ENCODE assay signal across 8 mouse cellular contexts in genomic region chr1:171346095-171346450, GRCm38 (mm10). TPM values are rescaled to one million over a fixed set of nuclear protein-coding genes. Genes with fewer than 3 reads are reported as not detected.
A peak's percentile ranks its signal among the peaks of the same experiment; 100 is the strongest.
DNase-seq lines count a peak whose midpoint lies in the region; ATAC-seq and TF ChIP-seq lines count a peak whose summit lies in the region.

No protein-coding gene starts in this region.

- H3K9ac ChIP-seq in neural tube, embryonic 11.5 days (ENCODE audit: low read length): peak overlapping the region; percentile 76
- H3K9ac ChIP-seq in embryonic facial prominence, embryonic 13.5 days: peak overlapping the region; percentile 89
- peak overlapping the region; percentile 79 for H3K9ac ChIP-seq in intestine, postnatal 0 days (ENCODE audit: low read depth, low read length)
- peak overlapping the region; percentile 86 for H3K9ac ChIP-seq in midbrain, postnatal 0 days (replicated peaks; ENCODE audit: low read length, poor library complexity, severe bottlenecking)

- no peaks in the 10 kb centered on the region for H3K27me3 ChIP-seq in neural tube, embryonic 11.5 days (ENCODE audit: control insufficient read depth, insufficient read depth, low read length)
- H3K27me3 ChIP-seq in embryonic facial prominence, embryonic 13.5 days: no peaks in the 10 kb centered on the region
- no peaks in the 10 kb centered on the region for H3K27me3 ChIP-seq in intestine, postnatal 0 days (replicated peaks; ENCODE audit: control insufficient read depth, insufficient read depth, low read length)
- H3K27me3 ChIP-seq in midbrain, postnatal 0 days (ENCODE audit: insufficient read depth, low read length): no peaks in the 10 kb centered on the region

- WGBS in neural tube, embryonic 11.5 days: 3% methylated on average over 14 of the region's 14 CpGs
- 2% methylated on average over 14 of the region's 14 CpGs for WGBS in embryonic facial prominence, embryonic 13.5 days
- WGBS in intestine, postnatal 0 days: under 1% methylated on average over 14 of the region's 14 CpGs
- 2% methylated on average over 14 of the region's 14 CpGs for WGBS in midbrain, postnatal 0 days

- intact Hi-C loops in gastrocnemius, postnatal 14 days (cut with DNase I; ENCODE audit: low total_unique reads): no loop called here

- no peaks in the 10 kb centered on the region for H3K9me3 ChIP-seq in neural tube, embryonic 11.5 days (ENCODE audit: control insufficient read depth, low read length)
- 0 out of 2 replicates have a peak, but pooled peaks cover 6% of the 10 kb centered on the region for H3K9me3 ChIP-seq in embryonic facial prominence, embryonic 13.5 days
- no peaks in the 10 kb centered on the region for H3K9me3 ChIP-seq in intestine, postnatal 0 days (ENCODE audit: control insufficient read depth)
- peaks cover 7% of the 10 kb centered on the region; the same call in 1 of the 2 replicates for H3K9me3 ChIP-seq in midbrain, postnatal 0 days (ENCODE audit: low read length)

- TF ChIP-seq CTCF in intestine, postnatal 0 days (IDR thresholded peaks at IDR 0.05; ENCODE audit: low read depth): no peak
- no peak for TF ChIP-seq CTCF in midbrain, postnatal 0 days (IDR thresholded peaks at IDR 0.05)

- DNase-seq in neural tube, embryonic 11.5 days (ENCODE audit: low spot score): no peak
- DNase-seq in neural tube, embryonic 10.5 days (ENCODE audit: extremely low spot score, low spot score): no peak
- no peak for DNase-seq in midbrain, postnatal 0 days (ENCODE audit: low spot score)
- DNase-seq in gastrocnemius, postnatal 14 days: no peak
- no peak for DNase-seq in spleen, postnatal 36 days (ENCODE audit: low spot score in 2 of 2)
- DNase-seq in cerebellum, adult 9-11 months: no peak

- ATAC-seq in neural tube, embryonic 11.5 days (ENCODE audit: insufficient read depth, low FRiP score, low TSS enrichment): 0 out of 2 replicates have a peak, but pooled peaks have one; percentile 2
- no peak for ATAC-seq in embryonic facial prominence, embryonic 13.5 days (ENCODE audit: insufficient number of reproducible peaks, insufficient read depth, low FRiP score, low TSS enrichment, low read depth)
- ATAC-seq in intestine, postnatal 0 days: no peak
- ATAC-seq in midbrain, postnatal 0 days (ENCODE audit: low FRiP score): peak; percentile 45; the same call in 1 of the 2 replicates

- peak overlapping the region; percentile 73 for H3K4me3 ChIP-seq in neural tube, embryonic 11.5 days (ENCODE audit: low read depth, low read length)
- H3K4me3 ChIP-seq in embryonic facial prominence, embryonic 13.5 days: peak overlapping the region; percentile 92
- H3K4me3 ChIP-seq in intestine, postnatal 0 days (ENCODE audit: low read depth, low read length): peak overlapping the region; percentile 98
- peak overlapping the region; percentile 89 for H3K4me3 ChIP-seq in midbrain, postnatal 0 days (ENCODE audit: low read depth, low read length)

- peak overlapping the region; percentile 79 for H3K4me2 ChIP-seq in neural tube, embryonic 11.5 days (ENCODE audit: low read depth)
- peak overlapping the region; percentile 86 for H3K4me2 ChIP-seq in embryonic facial prominence, embryonic 13.5 days
- peak overlapping the region; percentile 90 for H3K4me2 ChIP-seq in intestine, postnatal 0 days (replicated peaks; ENCODE audit: low read depth)
- H3K4me2 ChIP-seq in midbrain, postnatal 0 days (ENCODE audit: low read depth, low read length, poor library complexity, severe bottlenecking): peak overlapping the region; percentile 83

- H3K36me3 ChIP-seq in neural tube, embryonic 11.5 days (ENCODE audit: control insufficient read depth, insufficient read depth, low read length): peaks cover 3% of the 10 kb centered on the region; the same call in 1 of the 2 replicates
- H3K36me3 ChIP-seq in embryonic facial prominence, embryonic 13.5 days: peaks cover 27% of the 10 kb centered on the region
- peaks cover 16% of the 10 kb centered on the region for H3K36me3 ChIP-seq in intestine, postnatal 0 days (ENCODE audit: control insufficient read depth, insufficient read depth)
- peaks cover 18% of the 10 kb centered on the region for H3K36me3 ChIP-seq in midbrain, postnatal 0 days (ENCODE audit: insufficient read depth, low read length)

- peaks cover 6% of the 10 kb centered on the region; the same call in 1 of the 2 replicates for H3K4me1 ChIP-seq in neural tube, embryonic 11.5 days (ENCODE audit: control insufficient read depth, insufficient read depth, low read length)
- peaks cover 22% of the 10 kb centered on the region for H3K4me1 ChIP-seq in embryonic facial prominence, embryonic 13.5 days
- no peaks in the 10 kb centered on the region; the same call in 1 of the 2 replicates for H3K4me1 ChIP-seq in intestine, postnatal 0 days (replicated peaks; ENCODE audit: control insufficient read depth, insufficient read depth, low read length)
- H3K4me1 ChIP-seq in midbrain, postnatal 0 days (ENCODE audit: insufficient read depth, low read length): no peaks in the 10 kb centered on the region

- no peak overlapping the region for H3K27ac ChIP-seq in neural tube, embryonic 11.5 days (ENCODE audit: low read depth, low read length)
- H3K27ac ChIP-seq in embryonic facial prominence, embryonic 13.5 days: no peak overlapping the region
- peak overlapping the region; percentile 69; the same call in 1 of the 2 replicates for H3K27ac ChIP-seq in intestine, postnatal 0 days (ENCODE audit: low read depth, low read length)
- peak overlapping the region; percentile 79 for H3K27ac ChIP-seq in midbrain, postnatal 0 days (ENCODE audit: low read depth, low read length)

RNA-seq across cellular contexts. Expression of gene Pfdn2, which starts 0.6 kb away (rescaled TPM):
- polyA plus RNA-seq in neural tube, embryonic 11.5 days (2014; fragmentation: Nextera tagmentation; extraction: Ambion mirVana): 61.2 and 68.0 TPM in 2 replicates
- polyA plus RNA-seq in embryonic facial prominence, embryonic 13.5 days (2015; fragmentation: Nextera tagmentation; extraction: Ambion mirVana): 119 and 125 TPM in 2 replicates
- polyA plus RNA-seq in intestine, postnatal 0 days (2015; fragmentation: Nextera tagmentation; extraction: Ambion mirVana): 69.5 and 73.1 TPM in 2 replicates
- 17.3 and 18.4 TPM in 2 replicates for total RNA-seq in midbrain, postnatal 0 days (2014; rRNA removed)
- 139 and 155 TPM in 2 replicates for polyA plus RNA-seq in midbrain, postnatal 0 days (2015; fragmentation: Nextera tagmentation; extraction: Ambion mirVana)
- total RNA-seq in gastrocnemius, postnatal 14 days (2021): 10 to 100 TPM; 86.7 to 93.6 TPM

RNA-seq across cellular contexts. Expression of gene Nit1, which starts 0.6 kb away (rescaled TPM):
- 30.7 and 34.0 TPM in 2 replicates for polyA plus RNA-seq in neural tube, embryonic 11.5 days (2014; fragmentation: Nextera tagmentation; extraction: Ambion mirVana)
- polyA plus RNA-seq in embryonic facial prominence, embryonic 13.5 days (2015; fragmentation: Nextera tagmentation; extraction: Ambion mirVana): 43.4 and 44.9 TPM in 2 replicates
- polyA plus RNA-seq in intestine, postnatal 0 days (2015; fragmentation: Nextera tagmentation; extraction: Ambion mirVana): 60.1 and 66.5 TPM in 2 replicates
- 42.5 and 44.0 TPM in 2 replicates for total RNA-seq in midbrain, postnatal 0 days (2014; rRNA removed)
- 45.2 and 46.6 TPM in 2 replicates for polyA plus RNA-seq in midbrain, postnatal 0 days (2015; fragmentation: Nextera tagmentation; extraction: Ambion mirVana)
- 10 to 100 TPM; 19.3 to 25.3 TPM for total RNA-seq in gastrocnemius, postnatal 14 days (2021)

RNA-seq across cellular contexts. Expression of gene Klhdc9, which starts 14.5 kb away (rescaled TPM):
- polyA plus RNA-seq in neural tube, embryonic 11.5 days (2014; fragmentation: Nextera tagmentation; extraction: Ambion mirVana): 2.1 and 2.2 TPM in 2 replicates
- polyA plus RNA-seq in embryonic facial prominence, embryonic 13.5 days (2015; fragmentation: Nextera tagmentation; extraction: Ambion mirVana): 1.2 and 1.9 TPM in 2 replicates
- 0.48 and 0.82 TPM in 2 replicates for polyA plus RNA-seq in intestine, postnatal 0 days (2015; fragmentation: Nextera tagmentation; extraction: Ambion mirVana)
- total RNA-seq in midbrain, postnatal 0 days (2014; rRNA removed): 4.0 and 4.5 TPM in 2 replicates
- 6.3 and 6.4 TPM in 2 replicates for polyA plus RNA-seq in midbrain, postnatal 0 days (2015; fragmentation: Nextera tagmentation; extraction: Ambion mirVana)
- total RNA-seq in gastrocnemius, postnatal 14 days (2021): under 1 TPM; 0.20 to 0.27 TPM

RNA-seq across cellular contexts. Expression of gene Dedd, which starts 17.1 kb away (rescaled TPM):
- polyA plus RNA-seq in neural tube, embryonic 11.5 days (2014; fragmentation: Nextera tagmentation; extraction: Ambion mirVana): 50.4 and 57.6 TPM in 2 replicates
- polyA plus RNA-seq in embryonic facial prominence, embryonic 13.5 days (2015; fragmentation: Nextera tagmentation; extraction: Ambion mirVana): 58.4 and 59.6 TPM in 2 replicates
- polyA plus RNA-seq in intestine, postnatal 0 days (2015; fragmentation: Nextera tagmentation; extraction: Ambion mirVana): 28.1 and 29.9 TPM in 2 replicates
- total RNA-seq in midbrain, postnatal 0 days (2014; rRNA removed): 29.8 and 42.1 TPM in 2 replicates
- 38.9 and 40.3 TPM in 2 replicates for polyA plus RNA-seq in midbrain, postnatal 0 days (2015; fragmentation: Nextera tagmentation; extraction: Ambion mirVana)
- total RNA-seq in gastrocnemius, postnatal 14 days (2021): 10 to 100 TPM; 26.3 to 27.7 TPM

RNA-seq across cellular contexts. Expression of gene Nectin4, which starts 23.8 kb away (rescaled TPM):
- polyA plus RNA-seq in neural tube, embryonic 11.5 days (2014; fragmentation: Nextera tagmentation; extraction: Ambion mirVana): 1.1 and 1.7 TPM in 2 replicates
- polyA plus RNA-seq in embryonic facial prominence, embryonic 13.5 days (2015; fragmentation: Nextera tagmentation; extraction: Ambion mirVana): 19.0 and 21.6 TPM in 2 replicates
- polyA plus RNA-seq in intestine, postnatal 0 days (2015; fragmentation: Nextera tagmentation; extraction: Ambion mirVana): 0.38 and 0.48 TPM in 2 replicates
- total RNA-seq in midbrain, postnatal 0 days (2014; rRNA removed): 4.7 and 9.3 TPM in 2 replicates
- 4.8 TPM in 2 replicates for polyA plus RNA-seq in midbrain, postnatal 0 days (2015; fragmentation: Nextera tagmentation; extraction: Ambion mirVana)
- total RNA-seq in gastrocnemius, postnatal 14 days (2021): not detected

Comparison
In these comparisons a context has a peak if more than half of its experiments do, and no peak if none do; other contexts are left out.
1. ATAC-seq: peak in neural tube, embryonic 11.5 days (single experiment) and midbrain, postnatal 0 days (single experiment); none in embryonic facial prominence, embryonic 13.5 days (single experiment) and intestine, postnatal 0 days (single experiment).
2. H3K27ac ChIP-seq: peak in intestine, postnatal 0 days (single experiment) and midbrain, postnatal 0 days (single experiment); none in neural tube, embryonic 11.5 days (single experiment) and embryonic facial prominence, embryonic 13.5 days (single experiment).
3. Peak in every context shown above with its lines, with median percentiles within 50 percentile points of each other: H3K4me2 ChIP-seq, H3K4me3 ChIP-seq and H3K9ac ChIP-seq.